Mouse (Mus musculus): ENCODE data around the gene Gm14085. TPM values are rescaled to one million over a fixed set of nuclear protein-coding genes. Genes with fewer than 3 reads are reported as not detected.

Gm14085 gene
- polyA plus RNA-seq, 1 experiment from 2014 or later, result not detected

DNA sequence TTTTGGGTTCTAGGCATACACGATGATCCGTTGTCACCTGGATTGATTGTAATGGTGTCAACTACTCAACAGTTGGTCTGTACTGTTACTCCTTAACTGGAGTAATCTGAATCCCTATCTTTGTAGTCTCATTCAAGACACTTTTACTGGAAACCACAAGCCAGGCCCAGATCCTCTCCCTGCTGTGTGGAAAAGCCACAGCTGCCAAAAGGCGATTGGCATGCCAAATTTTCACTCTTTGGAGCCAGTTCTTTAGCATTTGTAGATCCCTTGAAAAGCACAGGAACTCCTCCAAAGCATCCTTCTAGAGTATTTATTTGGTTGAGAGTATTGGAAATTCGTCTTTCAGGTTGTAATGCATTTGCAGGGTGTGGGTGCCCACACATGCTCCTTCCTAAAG is 86.6 kb downstream of the Gm14085 start:
- ATAC-seq (ENCODE audit: low FRiP score) (no peak), DNase-seq (ENCODE audit: low spot score, missing footprints) (no peak)
- no peaks in the 10 kb centered on the region for H3K27me3 ChIP-seq (ENCODE audit: control insufficient read depth, insufficient read depth, low read length)
- H3K27ac ChIP-seq (ENCODE audit: low read depth, low read length), result no peak overlapping the region
- no peak overlapping the region for H3K9ac ChIP-seq (ENCODE audit: low read length)
- no peaks in the 10 kb centered on the region for H3K36me3 ChIP-seq (ENCODE audit: control insufficient read depth, insufficient read depth, low read length)
- no peaks in the 10 kb centered on the region for H3K9me3 ChIP-seq (ENCODE audit: control insufficient read depth, low read length)
- H3K4me3 ChIP-seq (ENCODE audit: low read depth, low read length), result no peak overlapping the region
- WGBS, result 79% methylated on average over 4 of the region's 4 CpGs
- H3K4me2 ChIP-seq, result no peak overlapping the region
- no peaks in the 10 kb centered on the region for H3K4me1 ChIP-seq (ENCODE audit: control insufficient read depth, insufficient read depth, low read length)

DNA sequence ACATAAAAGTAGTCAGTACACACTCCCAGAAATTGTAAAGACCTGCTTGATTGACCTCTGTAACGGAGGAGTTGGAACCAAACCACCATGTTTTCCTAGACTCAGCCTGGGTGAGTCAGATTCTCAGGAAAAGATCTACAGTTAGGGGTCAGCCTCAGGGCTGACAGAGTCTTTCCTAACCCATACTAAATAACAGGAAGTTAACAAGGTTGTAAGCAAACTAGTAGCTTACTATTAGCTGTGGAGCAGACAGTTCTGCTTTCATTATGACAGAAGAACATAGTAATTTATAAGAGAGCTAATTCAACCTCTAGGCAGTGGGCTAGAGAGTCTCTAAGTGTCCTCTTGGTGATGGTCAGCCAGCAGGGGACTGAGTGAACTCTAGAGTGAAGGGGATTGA is 87.7 kb downstream of the Gm14085 start:
- Histone ChIP-seq H3K27me3 (ENCODE audit: control insufficient read depth, insufficient read depth, low read length) (no peaks in the 10 kb centered on the region), H3K4me1 (ENCODE audit: control insufficient read depth, insufficient read depth, low read length) (no peaks in the 10 kb centered on the region), H3K4me3 (ENCODE audit: low read depth, low read length) (no peak overlapping the region), H3K9ac (ENCODE audit: low read length) (no peak overlapping the region), H3K36me3 (ENCODE audit: control insufficient read depth, insufficient read depth, low read length) (no peaks in the 10 kb centered on the region), H3K27ac (ENCODE audit: low read depth, low read length) (no peak overlapping the region), H3K4me2 (no peak overlapping the region), H3K9me3 (ENCODE audit: control insufficient read depth, low read length) (no peaks in the 10 kb centered on the region)
- WGBS, result 81% methylated on average over 1 of the region's 1 CpGs
- no peak for DNase-seq (ENCODE audit: low spot score, missing footprints)
- no peak for ATAC-seq (ENCODE audit: low FRiP score)

DNA sequence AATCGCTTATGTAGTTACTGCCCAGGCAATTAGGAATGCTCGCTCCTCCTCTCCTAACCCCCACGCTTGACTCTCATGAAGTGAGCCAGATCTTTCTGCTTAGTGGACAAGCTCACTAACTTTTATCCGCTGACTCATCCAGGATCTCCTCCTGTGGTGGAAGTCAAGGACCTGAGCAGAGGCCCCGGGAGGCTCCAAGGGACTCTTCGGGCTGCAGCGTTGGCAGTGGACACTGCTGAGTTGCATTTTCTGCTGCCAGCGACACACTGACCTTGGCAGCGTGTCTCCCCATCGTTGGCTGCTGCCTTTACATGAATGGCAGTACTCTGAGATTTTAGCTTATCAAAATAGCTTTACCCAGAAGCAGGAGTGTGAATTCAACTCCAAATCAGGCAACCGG is 90.7 kb downstream of the Gm14085 start:
- DNase-seq (ENCODE audit: low spot score, missing footprints) (no peak), ATAC-seq (ENCODE audit: low FRiP score) (no peak)
- no peak overlapping the region for H3K4me3 ChIP-seq (ENCODE audit: low read depth, low read length)
- no peaks in the 10 kb centered on the region for H3K9me3 ChIP-seq (ENCODE audit: control insufficient read depth, low read length)
- no peak overlapping the region for H3K9ac ChIP-seq (ENCODE audit: low read length)
- H3K36me3 ChIP-seq (ENCODE audit: control insufficient read depth, insufficient read depth, low read length), result no peaks in the 10 kb centered on the region
- WGBS, result 76% methylated on average over 11 of the region's 11 CpGs
- no peaks in the 10 kb centered on the region for H3K27me3 ChIP-seq (ENCODE audit: control insufficient read depth, insufficient read depth, low read length)
- no peak overlapping the region for H3K27ac ChIP-seq (ENCODE audit: low read depth, low read length)
- no peaks in the 10 kb centered on the region for H3K4me1 ChIP-seq (ENCODE audit: control insufficient read depth, insufficient read depth, low read length)
- H3K4me2 ChIP-seq, result no peak overlapping the region

DNA sequence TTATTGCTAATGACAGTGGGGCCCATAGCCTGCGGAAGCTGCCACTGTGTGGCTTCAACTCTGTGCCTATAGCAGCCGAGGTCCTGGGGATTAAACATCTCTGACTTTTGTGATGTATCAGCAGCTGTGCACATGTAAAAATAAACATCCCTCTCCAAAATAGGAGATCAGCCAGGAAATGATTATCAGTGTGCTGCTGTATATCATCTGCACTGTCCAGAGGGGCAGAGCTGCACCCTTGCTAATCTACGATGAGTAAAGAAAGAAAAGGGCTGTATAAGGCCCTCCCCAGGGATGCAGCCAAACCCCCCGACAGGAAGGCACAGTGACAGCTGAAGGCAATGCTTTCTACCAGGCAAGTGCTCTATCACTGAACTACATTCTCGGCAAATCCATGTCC is 91.6 kb downstream of the Gm14085 start:
- Histone ChIP-seq H3K4me1 (ENCODE audit: control insufficient read depth, insufficient read depth, low read length) (no peaks in the 10 kb centered on the region), H3K4me2 (no peak overlapping the region), H3K27ac (ENCODE audit: low read depth, low read length) (no peak overlapping the region), H3K9me3 (ENCODE audit: control insufficient read depth, low read length) (no peaks in the 10 kb centered on the region), H3K9ac (ENCODE audit: low read length) (no peak overlapping the region), H3K4me3 (ENCODE audit: low read depth, low read length) (no peak overlapping the region), H3K36me3 (ENCODE audit: control insufficient read depth, insufficient read depth, low read length) (no peaks in the 10 kb centered on the region), H3K27me3 (ENCODE audit: control insufficient read depth, insufficient read depth, low read length) (no peaks in the 10 kb centered on the region)
- WGBS, result 69% methylated on average over 5 of the region's 5 CpGs
- ATAC-seq (ENCODE audit: low FRiP score) (no peak), DNase-seq (ENCODE audit: low spot score, missing footprints) (no peak)

DNA sequence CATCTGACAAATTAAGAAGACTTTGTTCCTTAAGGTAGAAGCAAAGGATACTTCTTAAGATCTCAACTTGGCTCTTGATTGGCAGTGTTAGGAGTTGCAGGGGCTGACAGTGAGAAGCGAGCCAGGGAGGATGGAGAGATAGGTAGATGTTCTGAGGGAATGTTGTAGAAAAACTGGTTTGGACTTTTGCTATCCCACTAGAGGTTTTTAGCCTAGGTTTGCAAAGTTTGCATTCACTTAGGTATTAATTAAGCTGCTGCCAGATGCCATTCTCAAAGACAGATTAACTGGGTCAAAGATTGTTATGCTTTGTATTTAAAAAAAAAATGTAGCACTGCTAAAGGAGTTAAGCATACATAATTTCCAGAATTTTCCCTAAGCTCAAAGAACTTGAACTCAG is 92.6 kb downstream of the Gm14085 start:
- Histone ChIP-seq H3K9ac (ENCODE audit: low read length) (no peak overlapping the region), H3K4me2 (no peak overlapping the region), H3K36me3 (ENCODE audit: control insufficient read depth, insufficient read depth, low read length) (no peaks in the 10 kb centered on the region), H3K4me3 (ENCODE audit: low read depth, low read length) (no peak overlapping the region), H3K9me3 (ENCODE audit: control insufficient read depth, low read length) (no peaks in the 10 kb centered on the region), H3K27me3 (ENCODE audit: control insufficient read depth, insufficient read depth, low read length) (no peaks in the 10 kb centered on the region), H3K4me1 (ENCODE audit: control insufficient read depth, insufficient read depth, low read length) (no peaks in the 10 kb centered on the region), H3K27ac (ENCODE audit: low read depth, low read length) (no peak overlapping the region)
- WGBS, result 79% methylated on average over 1 of the region's 1 CpGs
- DNase-seq (ENCODE audit: low spot score, missing footprints), result no peak
- no peak for ATAC-seq (ENCODE audit: low FRiP score)

Other genes with a start within 250 kb of the Gm14085 start
- 0.03 TPM in 1 of 2 replicates, not detected in the other for gene Duox2, start 186.5 kb upstream of the Gm14085 start, polyA plus RNA-seq (2014; fragmentation: Nextera tagmentation; extraction: Ambion mirVana)
- not detected in 2 replicates for gene Duoxa2, start 186.0 kb upstream of the Gm14085 start, polyA plus RNA-seq (2014; fragmentation: Nextera tagmentation; extraction: Ambion mirVana)
- gene Duoxa1, start 171.2 kb upstream of the Gm14085 start, polyA plus RNA-seq (2014; fragmentation: Nextera tagmentation; extraction: Ambion mirVana), result not detected in 2 replicates
- 0.04 TPM in 1 of 2 replicates, not detected in the other for gene Duox1, start 169.3 kb upstream of the Gm14085 start, polyA plus RNA-seq (2014; fragmentation: Nextera tagmentation; extraction: Ambion mirVana)
- 6.7 and 9.2 TPM in 2 replicates for gene Shf, start 115.8 kb upstream of the Gm14085 start, polyA plus RNA-seq (2014; fragmentation: Nextera tagmentation; extraction: Ambion mirVana)
- gene Slc28a2, start 58.5 kb upstream of the Gm14085 start, polyA plus RNA-seq (2014; fragmentation: Nextera tagmentation; extraction: Ambion mirVana), result 0.22 TPM in 1 of 2 replicates, not detected in the other
- gene Gatm, start 126.4 kb downstream of the Gm14085 start, polyA plus RNA-seq (2014; fragmentation: Nextera tagmentation; extraction: Ambion mirVana), result 25.4 and 28.3 TPM in 2 replicates
- 0.25 and 0.44 TPM in 2 replicates for gene AA467197, start 152.0 kb downstream of the Gm14085 start, polyA plus RNA-seq (2014; fragmentation: Nextera tagmentation; extraction: Ambion mirVana)
- gene Slc30a4, start 217.7 kb downstream of the Gm14085 start, polyA plus RNA-seq (2014; fragmentation: Nextera tagmentation; extraction: Ambion mirVana), result 7.5 and 7.7 TPM in 2 replicates